Mouse (Mus musculus): ENCODE results near the gene Patj.
A peak's percentile ranks its signal among the peaks of the same experiment; 100 is the strongest.

Gene Patj

GRCm38 (mm10) chr4:98444437-98445139 lies 49.0 kb downstream of the Patj start:
- DNase-seq (ENCODE audit: low spot score in 2 of 2) = peak; percentile 29 to 37

GRCm38 (mm10) chr4:98449564-98450263 lies 54.1 kb downstream of the Patj start:
- DNase-seq (ENCODE audit: low spot score in 2 of 2) = no peak

GRCm38 (mm10) chr4:98450308-98450707 lies 54.7 kb downstream of the Patj start:
- no peak for DNase-seq (ENCODE audit: low spot score in 2 of 2)

GRCm38 (mm10) chr4:98450829-98451228 lies 55.2 kb downstream of the Patj start:
- DNase-seq (ENCODE audit: low spot score in 2 of 2) = no peak

- DNase-seq (ENCODE audit: low spot score in 2 of 2) = no peak
These were observed 55.7 kb downstream of the Patj start for GRCm38 (mm10) chr4:98451259-98451658.

- DNase-seq (ENCODE audit: low spot score in 2 of 2) = no peak
These were observed 57.1 kb downstream of the Patj start for GRCm38 (mm10) chr4:98452725-98453124.

- DNase-seq (ENCODE audit: low spot score in 2 of 2) = no peak
These were observed 57.6 kb downstream of the Patj start for GRCm38 (mm10) chr4:98453231-98453630.

- no peak for DNase-seq (ENCODE audit: low spot score in 2 of 2)
These were observed 59.8 kb downstream of the Patj start for GRCm38 (mm10) chr4:98455352-98455751.

GRCm38 (mm10) chr4:98455910-98456309 lies 60.3 kb downstream of the Patj start:
- DNase-seq (ENCODE audit: low spot score in 2 of 2) = no peak

- no peak for DNase-seq (ENCODE audit: low spot score in 2 of 2)
These were observed 66.3 kb downstream of the Patj start for GRCm38 (mm10) chr4:98461804-98462341.

GRCm38 (mm10) chr4:98465476-98465875 lies 69.9 kb downstream of the Patj start:
- peak in 1 of 2 experiments; percentile 9 for DNase-seq (ENCODE audit: low spot score in 2 of 2)

- no peak for DNase-seq (ENCODE audit: low spot score in 2 of 2)
These were observed 70.3 kb downstream of the Patj start for GRCm38 (mm10) chr4:98465886-98466285.

- no peak for DNase-seq (ENCODE audit: low spot score in 2 of 2)
These were observed 75.8 kb downstream of the Patj start for GRCm38 (mm10) chr4:98471376-98471775.

- no peak for DNase-seq (ENCODE audit: low spot score in 2 of 2)
These were observed 77.9 kb downstream of the Patj start for GRCm38 (mm10) chr4:98473491-98473890.

GRCm38 (mm10) chr4:98478005-98478404 lies 82.4 kb downstream of the Patj start:
- DNase-seq (ENCODE audit: low spot score in 2 of 2) = no peak

GRCm38 (mm10) chr4:98486475-98486874 lies 90.9 kb downstream of the Patj start:
- no peak for DNase-seq (ENCODE audit: low spot score in 2 of 2)

- no peak for DNase-seq (ENCODE audit: low spot score in 2 of 2)
These were observed 91.3 kb downstream of the Patj start for GRCm38 (mm10) chr4:98486901-98487300.

- DNase-seq (ENCODE audit: low spot score in 2 of 2) = no peak
These were observed 93.8 kb downstream of the Patj start for GRCm38 (mm10) chr4:98489386-98489785.

- no peak for DNase-seq (ENCODE audit: low spot score in 2 of 2)
These were observed 102.8 kb downstream of the Patj start for GRCm38 (mm10) chr4:98498341-98498740.

GRCm38 (mm10) chr4:98500182-98500581 lies 104.6 kb downstream of the Patj start:
- DNase-seq (ENCODE audit: low spot score in 2 of 2) = no peak

GRCm38 (mm10) chr4:98500875-98501274 lies 105.3 kb downstream of the Patj start:
- no peak for DNase-seq (ENCODE audit: low spot score in 2 of 2)

- no peak for DNase-seq (ENCODE audit: low spot score in 2 of 2)
These were observed 109.2 kb downstream of the Patj start for GRCm38 (mm10) chr4:98504743-98505142.

Measured in spleen, postnatal 36 days (tissue).